In the genomic region with DNA sequence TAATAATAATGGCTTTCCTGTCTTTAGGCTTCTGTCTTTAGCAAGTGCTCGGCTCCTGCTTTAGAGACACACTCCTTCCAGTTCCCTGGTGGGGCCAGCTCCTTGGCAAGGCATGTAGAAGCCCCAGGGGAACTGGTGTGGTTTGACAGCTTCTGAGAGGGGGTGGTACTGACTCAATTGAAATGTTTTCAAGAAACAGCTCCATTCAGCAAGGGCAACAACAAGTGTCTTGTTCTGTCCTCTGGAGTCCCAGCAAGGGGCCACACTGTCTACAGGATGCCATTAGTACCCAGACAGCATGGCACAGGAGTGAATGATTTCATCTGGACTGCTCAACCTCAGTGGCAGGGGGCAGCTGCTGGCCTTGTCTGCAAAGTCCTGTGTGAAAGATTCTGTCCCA, we compare ENCODE assay signal across 10 mouse cellular contexts. TPM values are rescaled to one million over a fixed set of nuclear protein-coding genes. Genes with fewer than 3 reads are reported as not detected.
DNase-seq lines count a peak whose midpoint lies in the region; ATAC-seq lines count a peak whose summit lies in the region.
"Had no signal": no experiment of that assay in that cellular context is flagged by ENCODE, and none has a peak within 500 bp of the region (broad histone marks: within the 10 kb centered on the region; RNA-seq: fewer than 3 reads in every experiment).

No protein-coding gene starts in this region.

- peak; percentile 21 for ATAC-seq in forebrain, embryonic 11.5 days (replicated peaks; ENCODE audit: low FRiP score)
- ATAC-seq in hindbrain, embryonic 13.5 days (ENCODE audit: low FRiP score): peak; percentile 84
- peak; percentile 88 for ATAC-seq in midbrain, embryonic 16.5 days

- no peak overlapping the region for H3K9ac ChIP-seq in forebrain, embryonic 11.5 days (ENCODE audit: low read length)
- H3K9ac ChIP-seq in hindbrain, embryonic 13.5 days: no peak overlapping the region
- no peak overlapping the region for H3K9ac ChIP-seq in midbrain, embryonic 16.5 days (ENCODE audit: low read depth, low read length)
- H3K9ac ChIP-seq: liver, embryonic 15.5 days had no signal

- no peaks in the 10 kb centered on the region for H3K36me3 ChIP-seq in forebrain, embryonic 11.5 days (ENCODE audit: control insufficient read depth, insufficient read depth, low read length)
- H3K36me3 ChIP-seq in forebrain, embryonic 10.5 days (replicated peaks): peaks cover 19% of the 10 kb centered on the region
- H3K36me3 ChIP-seq in hindbrain, embryonic 13.5 days: peaks cover 18% of the 10 kb centered on the region
- H3K36me3 ChIP-seq in midbrain, embryonic 16.5 days (ENCODE audit: control insufficient read depth, insufficient read depth, low read length): peaks cover 3% of the 10 kb centered on the region; the same call in 1 of the 2 replicates
- H3K36me3 ChIP-seq: liver, embryonic 15.5 days had no signal

- H3K27ac ChIP-seq in forebrain, embryonic 11.5 days (ENCODE audit: low read depth, low read length): no peak overlapping the region
- H3K27ac ChIP-seq in forebrain, embryonic 10.5 days: no peak overlapping the region
- H3K27ac ChIP-seq in hindbrain, embryonic 13.5 days: peak overlapping the region; percentile 70
- H3K27ac ChIP-seq in midbrain, embryonic 16.5 days (ENCODE audit: low read length): no peak overlapping the region
- H3K27ac ChIP-seq: liver, embryonic 15.5 days had no signal

- H3K4me1 ChIP-seq in forebrain, embryonic 11.5 days (replicated peaks; ENCODE audit: control insufficient read depth, insufficient read depth, low read length): peaks cover 10% of the 10 kb centered on the region; the same call in 1 of the 2 replicates
- H3K4me1 ChIP-seq in forebrain, embryonic 10.5 days: peaks cover 36% of the 10 kb centered on the region
- peaks cover 24% of the 10 kb centered on the region for H3K4me1 ChIP-seq in hindbrain, embryonic 13.5 days (replicated peaks)
- no peaks in the 10 kb centered on the region for H3K4me1 ChIP-seq in midbrain, embryonic 16.5 days (ENCODE audit: control insufficient read depth, insufficient read depth, low read length)
- H3K4me1 ChIP-seq: liver, embryonic 15.5 days had no signal

- no peaks in the 10 kb centered on the region for H3K9me3 ChIP-seq in forebrain, embryonic 11.5 days (ENCODE audit: control insufficient read depth, low read length)
- H3K9me3 ChIP-seq in forebrain, embryonic 10.5 days: no peaks in the 10 kb centered on the region
- H3K9me3 ChIP-seq in hindbrain, embryonic 13.5 days: no peaks in the 10 kb centered on the region
- no peaks in the 10 kb centered on the region for H3K9me3 ChIP-seq in midbrain, embryonic 16.5 days (replicated peaks; ENCODE audit: control insufficient read depth, low read length, poor library complexity, severe bottlenecking)
- H3K9me3 ChIP-seq: liver, embryonic 15.5 days had no signal

- no peak for DNase-seq in forebrain, embryonic 11.5 days (ENCODE audit: low spot score)
- no peak for DNase-seq in forebrain, embryonic 10.5 days (ENCODE audit: extremely low spot score, low spot score)
- peak; percentile 27 to 58 for DNase-seq in cerebellum, postnatal 10 days
- no peak for DNase-seq in urinary bladder, postnatal 25 days (ENCODE audit: low spot score)
- no peak for DNase-seq in kidney, adult 9 months
- DNase-seq in adrenal gland, adult (ENCODE audit: inconsistent age in 2 of 2, low spot score in 1 of 2): no peak
- DNase-seq: kidney, adult 18-20 months had no signal

- 24% methylated on average over 1 of the region's 1 CpGs for WGBS in forebrain, embryonic 11.5 days
- 38% methylated on average over 1 of the region's 1 CpGs for WGBS in forebrain, embryonic 10.5 days
- WGBS in hindbrain, embryonic 13.5 days: 10% methylated on average over 1 of the region's 1 CpGs
- WGBS in midbrain, embryonic 16.5 days: 41% methylated on average over 1 of the region's 1 CpGs

- no peaks in the 10 kb centered on the region for H3K27me3 ChIP-seq in forebrain, embryonic 11.5 days (ENCODE audit: control insufficient read depth, insufficient read depth, low read length)
- H3K27me3 ChIP-seq in forebrain, embryonic 10.5 days (ENCODE audit: poor library complexity, severe bottlenecking): no peaks in the 10 kb centered on the region
- no peaks in the 10 kb centered on the region for H3K27me3 ChIP-seq in hindbrain, embryonic 13.5 days
- H3K27me3 ChIP-seq in midbrain, embryonic 16.5 days (ENCODE audit: control insufficient read depth, insufficient read depth, low read depth, low read length): no peaks in the 10 kb centered on the region
- H3K27me3 ChIP-seq: liver, embryonic 15.5 days had no signal

- H3K4me2 ChIP-seq in forebrain, embryonic 11.5 days (ENCODE audit: low read depth, low read length, severe bottlenecking): no peak overlapping the region
- H3K4me2 ChIP-seq in hindbrain, embryonic 13.5 days: no peak overlapping the region
- H3K4me2 ChIP-seq in midbrain, embryonic 16.5 days (ENCODE audit: low read length): no peak overlapping the region
- H3K4me2 ChIP-seq: liver, embryonic 15.5 days had no signal

- no peak overlapping the region for H3K4me3 ChIP-seq in forebrain, embryonic 11.5 days (ENCODE audit: low read depth, low read length)
- no peak overlapping the region for H3K4me3 ChIP-seq in forebrain, embryonic 10.5 days
- no peak overlapping the region for H3K4me3 ChIP-seq in hindbrain, embryonic 13.5 days
- no peak overlapping the region for H3K4me3 ChIP-seq in midbrain, embryonic 16.5 days (ENCODE audit: low read depth, low read length)
- H3K4me3 ChIP-seq: liver, embryonic 15.5 days had no signal

RNA-seq across cellular contexts. Expression of a gene that starts 51.0 kb away (rescaled TPM):
- polyA plus RNA-seq in forebrain, embryonic 11.5 days (2014; fragmentation: Nextera tagmentation; extraction: Ambion mirVana): 47.4 and 53.9 TPM in 2 replicates
- 34.8 and 35.0 TPM in 2 replicates for polyA plus RNA-seq in forebrain, embryonic 10.5 days (2016; fragmentation: Nextera tagmentation; extraction: Ambion mirVana)
- 46.7 and 48.1 TPM in 2 replicates for polyA plus RNA-seq in hindbrain, embryonic 13.5 days (2015; fragmentation: Nextera tagmentation; extraction: Ambion mirVana)
- 40.5 and 43.1 TPM in 2 replicates for polyA plus RNA-seq in midbrain, embryonic 16.5 days (2015; fragmentation: Nextera tagmentation; extraction: Ambion mirVana)

Comparison
In these comparisons a context has a peak if more than half of its experiments do, and no peak if none do; other contexts are left out.
1. ATAC-seq: peak in every context shown above with its lines; median percentile 88 in midbrain, embryonic 16.5 days; 84 in hindbrain, embryonic 13.5 days; 21 in forebrain, embryonic 11.5 days.
2. DNase-seq: peak in cerebellum, postnatal 10 days (2 of 2); none in forebrain, embryonic 11.5 days (single experiment), forebrain, embryonic 10.5 days (single experiment), urinary bladder, postnatal 25 days (single experiment), kidney, adult 9 months (single experiment) and adrenal gland, adult (0 of 2).